Mouse (Mus musculus) CD4-positive helper T cell, adult 2 months (primary cell): ENCODE data around the gene Det1.

Experiments used
- DNase-seq: peaks from one replicate; pipeline ENCODE4 v3.0.0-alpha.2; 2012; ENCODE audit warnings: low read depth, missing footprints, low spot score

Gene Det1

DNA sequence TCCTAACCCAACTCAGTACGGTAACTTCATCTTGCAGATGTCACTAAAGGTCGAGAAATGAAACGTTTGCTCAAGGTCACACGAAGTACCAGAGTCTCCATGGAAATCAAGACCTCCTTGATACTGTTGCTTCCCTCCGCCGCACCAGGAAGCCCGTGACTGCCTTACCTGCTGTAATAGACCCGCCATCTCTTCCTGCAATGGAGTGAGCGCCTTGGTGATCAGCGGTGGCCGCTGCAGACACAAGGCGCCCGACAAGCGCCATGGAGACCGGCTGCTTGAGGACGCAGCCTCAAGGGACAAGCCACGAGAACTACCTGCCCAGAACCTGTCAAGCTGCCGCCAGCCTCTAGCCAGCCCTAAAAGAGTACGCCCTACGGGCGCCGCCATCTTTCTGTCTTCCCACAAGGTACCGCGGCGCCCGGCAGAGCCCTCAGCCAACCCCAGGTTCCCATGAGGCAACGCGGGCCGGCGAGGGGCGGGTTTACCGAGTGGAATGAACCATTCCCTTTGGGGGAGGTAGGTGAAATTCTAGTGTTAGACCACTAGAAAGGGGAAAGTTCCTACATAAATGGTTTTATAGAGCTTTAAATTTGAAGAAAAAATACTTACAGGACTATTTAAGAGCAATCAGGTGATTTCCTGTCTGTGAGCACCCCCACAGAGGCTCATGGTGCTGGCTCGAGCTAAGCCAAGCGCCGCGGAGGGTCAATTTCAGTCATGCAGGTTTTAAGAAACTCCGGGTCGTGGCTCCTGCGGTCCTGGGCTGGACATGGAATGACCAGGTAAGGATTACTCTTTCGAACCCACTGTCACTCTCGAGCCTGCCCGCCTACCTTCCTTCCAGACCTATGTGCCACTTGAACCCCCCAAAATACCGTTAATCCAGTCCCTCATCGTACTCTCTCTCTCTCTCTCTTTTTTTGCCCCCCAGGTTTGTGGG is 64.2 kb downstream of the Det1 start, which contains the start of the genes Mrps11 and Mrpl46:
Gene Mrps11 (plus strand): TSS at position 481 of the 943 bp plus-strand sequence.
Gene Mrpl46 (minus strand): TSS at position 893 of the 943 bp plus-strand sequence.
- peak; percentile 90 for DNase-seq

DNA sequence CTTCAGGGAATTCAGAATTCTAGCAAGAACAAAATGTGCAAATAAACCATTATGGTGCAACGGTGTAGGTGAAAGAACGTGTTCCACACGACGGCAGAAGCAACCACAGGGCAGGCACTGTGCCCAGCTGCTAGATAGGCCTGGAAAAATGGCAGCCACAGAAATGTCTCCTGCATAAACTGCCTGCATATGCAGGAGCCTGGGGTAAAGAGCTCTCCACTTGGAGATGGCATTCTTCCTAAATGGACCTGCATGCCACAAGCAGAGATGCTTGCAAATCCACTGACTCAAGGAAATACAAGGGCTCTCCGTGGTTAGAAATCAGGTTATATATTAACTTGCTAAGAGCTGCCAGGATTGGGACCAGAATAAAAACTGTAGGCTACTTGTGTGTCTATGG is 68.3 kb downstream of the Det1 start:
- DNase-seq, result no peak
